ENCODE assay signal across 8 mouse cellular contexts in genomic region chr10:127341891-127342639, GRCm38 (mm10). TPM values are rescaled to one million over a fixed set of nuclear protein-coding genes. Genes with fewer than 3 reads are reported as not detected.
DNase-seq lines count a peak whose midpoint lies in the region; ATAC-seq and TF ChIP-seq lines count a peak whose summit lies in the region.

Gli1 (minus strand) TSS chr10:127341974.

- intact Hi-C loops in gastrocnemius, adult 2 months (cut with DNase I): no loop called here
- intact Hi-C loops in left cerebral cortex, postnatal 10 days (cut with DNase I): no loop called here

- H3K9me3 ChIP-seq in hindbrain, embryonic 16.5 days (ENCODE audit: control insufficient read depth, low read length): no peaks in the 10 kb centered on the region

- H3K4me1 ChIP-seq in hindbrain, embryonic 16.5 days (ENCODE audit: control insufficient read depth, insufficient read depth, low read depth, low read length): peaks cover 27% of the 10 kb centered on the region

- TF ChIP-seq CTCF in gastrocnemius, adult 2 months (IDR thresholded peaks at IDR 0.05): peak; percentile 95

- H3K27me3 ChIP-seq in hindbrain, embryonic 16.5 days (replicated peaks; ENCODE audit: control insufficient read depth, insufficient read depth, low read length): peaks cover 19% of the 10 kb centered on the region

- 0% methylated on average over 29 of the region's 29 CpGs for WGBS in hindbrain, embryonic 16.5 days

- H3K4me3 ChIP-seq in gastrocnemius, adult 2 months: peak within 1 kb of the TSS; percentile 73
- H3K4me3 ChIP-seq in hindbrain, embryonic 16.5 days (ENCODE audit: low read length): peak within 1 kb of the TSS; percentile 38

- peak; percentile 71 for DNase-seq in WW6 (ENCODE audit: low read depth, low spot score)
- DNase-seq in cerebellum, postnatal 25 days: peak; percentile 85 to 91
- peak; percentile 89 for DNase-seq in gastrocnemius, adult 2 months
- peak; percentile 63 to 87 for DNase-seq in left cerebral cortex, postnatal 10 days (ENCODE audit: extremely low spot score in 1 of 2, low spot score in 2 of 2)
- DNase-seq in right cerebral cortex, postnatal 25 days: peak; percentile 71
- peak; percentile 75 to 92 for DNase-seq in urinary bladder, postnatal 4 days (ENCODE audit: low spot score in 2 of 2)

- H3K36me3 ChIP-seq in hindbrain, embryonic 16.5 days (ENCODE audit: control insufficient read depth, insufficient read depth, low read length): no peaks in the 10 kb centered on the region

- peak within 1 kb of the TSS; percentile 69 for H3K27ac ChIP-seq in gastrocnemius, adult 2 months
- H3K27ac ChIP-seq in hindbrain, embryonic 16.5 days (ENCODE audit: low read depth, low read length): peak within 1 kb of the TSS; percentile 6; the same call in 1 of the 2 replicates

- ATAC-seq in hindbrain, embryonic 16.5 days: peak; percentile 51
- ATAC-seq in megakaryocyte-erythroid progenitor cell, adult 5-6 weeks (replicated peaks; ENCODE audit: low FRiP score, low TSS enrichment, poor library complexity, severe bottlenecking): peak; percentile 71

- peak within 1 kb of the TSS; percentile 25 for H3K9ac ChIP-seq in hindbrain, embryonic 16.5 days (ENCODE audit: low read depth, low read length)

- peak within 1 kb of the TSS; percentile 63 for H3K4me2 ChIP-seq in hindbrain, embryonic 16.5 days (ENCODE audit: low read length)

RNA-seq across cellular contexts. Expression of gene Gli1, which starts in this region (rescaled TPM):
- 1 to 10 TPM in 1 of 2 experiments, under 1 TPM in 1; 0.70 to 1.2 TPM for total RNA-seq in gastrocnemius, adult 2 months (2021)
- 1.8 and 2.1 TPM in 2 replicates for polyA plus RNA-seq in hindbrain, embryonic 16.5 days (2015; fragmentation: Nextera tagmentation; extraction: Ambion mirVana)
- 1 to 10 TPM; 1.5 to 1.7 TPM for total RNA-seq in left cerebral cortex, postnatal 10 days (2021)
- not detected in 2 replicates for total RNA-seq in megakaryocyte-erythroid progenitor cell, adult 5-6 weeks (2014; fragmentation: Nextera tagmentation)
- total RNA-seq in megakaryocyte-erythroid progenitor cell, adult 5-6 weeks (2017): not detected in 2 replicates

Comparison
In these comparisons a context has a peak if more than half of its experiments do, and no peak if none do; other contexts are left out.
1. Peak in every context shown above with its lines: DNase-seq, ATAC-seq, H3K4me3 ChIP-seq and H3K27ac ChIP-seq.
2. Peak in ATAC-seq in megakaryocyte-erythroid progenitor cell, adult 5-6 weeks; RNA of the gene not detected or under 1 TPM.